ENCODE assay signal across 7 mouse cellular contexts in the genomic region with DNA sequence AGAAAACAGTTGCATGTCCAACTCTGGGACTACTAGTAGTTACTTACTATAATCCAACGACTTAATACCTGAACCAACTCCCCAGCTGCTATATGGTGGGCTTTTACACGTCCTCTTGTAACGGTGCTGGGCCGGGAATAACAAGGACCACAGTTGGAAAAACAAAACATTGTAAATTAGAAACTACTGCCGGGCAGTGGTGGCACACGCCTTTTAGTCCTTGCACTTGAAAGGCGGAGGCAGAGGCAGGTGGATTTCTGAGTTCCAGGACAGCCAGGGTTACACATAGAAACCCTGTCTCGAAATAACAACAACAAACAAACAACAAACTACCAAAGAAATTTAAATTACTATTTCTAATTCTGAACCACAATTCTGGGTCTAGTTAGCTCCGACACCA. TPM values are rescaled to one million over a fixed set of nuclear protein-coding genes. Genes with fewer than 3 reads are reported as not detected.
DNase-seq lines count a peak whose midpoint lies in the region; ATAC-seq and TF ChIP-seq lines count a peak whose summit lies in the region.

No protein-coding gene starts in this region.

- ATAC-seq in neural tube, embryonic 11.5 days (ENCODE audit: insufficient read depth, low FRiP score, low TSS enrichment), result peak; percentile 4; the same call in 1 of the 2 replicates
- ATAC-seq in forebrain, embryonic 13.5 days, result peak; percentile 4
- no peak for ATAC-seq in limb, embryonic 15.5 days (ENCODE audit: insufficient number of reproducible peaks, low FRiP score, low TSS enrichment, low read depth)
- ATAC-seq in stomach, postnatal 0 days (ENCODE audit: low FRiP score, low TSS enrichment), result no peak

- TF ChIP-seq CTCF in stomach, postnatal 0 days (IDR thresholded peaks at IDR 0.05; ENCODE audit: low read depth), result no peak

- H3K4me1 ChIP-seq in neural tube, embryonic 11.5 days (ENCODE audit: control insufficient read depth, insufficient read depth, low read length), result no peaks in the 10 kb centered on the region
- peaks cover 29% of the 10 kb centered on the region for H3K4me1 ChIP-seq in forebrain, embryonic 13.5 days
- H3K4me1 ChIP-seq in limb, embryonic 15.5 days, result peaks cover 16% of the 10 kb centered on the region
- H3K4me1 ChIP-seq in stomach, postnatal 0 days (replicated peaks; ENCODE audit: control insufficient read depth, insufficient read depth), result 0 out of 2 replicates have a peak, but pooled peaks cover 2% of the 10 kb centered on the region

- peak overlapping the region; percentile 59 for H3K4me3 ChIP-seq in neural tube, embryonic 11.5 days (ENCODE audit: low read depth, low read length)
- peak overlapping the region; percentile 56 for H3K4me3 ChIP-seq in forebrain, embryonic 13.5 days
- peak overlapping the region; percentile 55 for H3K4me3 ChIP-seq in limb, embryonic 15.5 days
- peak overlapping the region; percentile 63 for H3K4me3 ChIP-seq in stomach, postnatal 0 days (ENCODE audit: low read depth, low read length)

- peaks cover 2% of the 10 kb centered on the region; the same call in 1 of the 2 replicates for H3K36me3 ChIP-seq in neural tube, embryonic 11.5 days (ENCODE audit: control insufficient read depth, insufficient read depth, low read length)
- peaks cover 37% of the 10 kb centered on the region for H3K36me3 ChIP-seq in forebrain, embryonic 13.5 days (ENCODE audit: poor library complexity, severe bottlenecking)
- H3K36me3 ChIP-seq in limb, embryonic 15.5 days, result peaks cover 19% of the 10 kb centered on the region
- peaks cover 6% of the 10 kb centered on the region for H3K36me3 ChIP-seq in stomach, postnatal 0 days (ENCODE audit: control insufficient read depth, insufficient read depth, low read length)

- H3K4me2 ChIP-seq in neural tube, embryonic 11.5 days (ENCODE audit: low read depth), result peak overlapping the region; percentile 68
- H3K4me2 ChIP-seq in forebrain, embryonic 13.5 days, result peak overlapping the region; percentile 84
- peak overlapping the region; percentile 70 for H3K4me2 ChIP-seq in limb, embryonic 15.5 days
- H3K4me2 ChIP-seq in stomach, postnatal 0 days (replicated peaks; ENCODE audit: low read depth), result peak overlapping the region; percentile 74

- H3K9ac ChIP-seq in neural tube, embryonic 11.5 days (ENCODE audit: low read length), result peak overlapping the region; percentile 37
- H3K9ac ChIP-seq in forebrain, embryonic 13.5 days, result peak overlapping the region; percentile 65
- peak overlapping the region; percentile 44 for H3K9ac ChIP-seq in limb, embryonic 15.5 days
- peak overlapping the region; percentile 61 for H3K9ac ChIP-seq in stomach, postnatal 0 days (ENCODE audit: low read length)

- H3K27ac ChIP-seq in neural tube, embryonic 11.5 days (ENCODE audit: low read depth, low read length), result no peak overlapping the region
- 0 out of 2 replicates have a peak overlapping the region, but pooled peaks have one; percentile 60 for H3K27ac ChIP-seq in forebrain, embryonic 13.5 days
- H3K27ac ChIP-seq in limb, embryonic 15.5 days, result no peak overlapping the region
- no peak overlapping the region for H3K27ac ChIP-seq in stomach, postnatal 0 days (replicated peaks)

- no peak for TF ChIP-seq EP300 in stomach, postnatal 0 days (optimal IDR thresholded peaks at IDR 0.05)

- no peaks in the 10 kb centered on the region for H3K27me3 ChIP-seq in neural tube, embryonic 11.5 days (ENCODE audit: control insufficient read depth, insufficient read depth, low read length)
- no peaks in the 10 kb centered on the region for H3K27me3 ChIP-seq in forebrain, embryonic 13.5 days
- peaks cover 2% of the 10 kb centered on the region; the same call in 1 of the 2 replicates for H3K27me3 ChIP-seq in limb, embryonic 15.5 days
- no peaks in the 10 kb centered on the region for H3K27me3 ChIP-seq in stomach, postnatal 0 days (ENCODE audit: control insufficient read depth, insufficient read depth, low read length)

- no peak for DNase-seq in neural tube, embryonic 11.5 days (ENCODE audit: low spot score)
- DNase-seq in neural tube, embryonic 10.5 days (ENCODE audit: extremely low spot score, low spot score), result no peak
- no peak for DNase-seq in stomach, postnatal 0 days (ENCODE audit: low spot score)
- no peak for DNase-seq in urinary bladder, postnatal 10 days (ENCODE audit: low spot score)
- DNase-seq in right cerebral cortex, postnatal 10 days (ENCODE audit: low spot score in 2 of 2), result no peak

- WGBS in neural tube, embryonic 11.5 days, result 3% methylated on average over 9 of the region's 9 CpGs
- 4% methylated on average over 9 of the region's 9 CpGs for WGBS in forebrain, embryonic 13.5 days
- WGBS in limb, embryonic 15.5 days, result under 1% methylated on average over 9 of the region's 9 CpGs
- WGBS in stomach, postnatal 0 days, result 3% methylated on average over 9 of the region's 9 CpGs

- no peaks in the 10 kb centered on the region for H3K9me3 ChIP-seq in neural tube, embryonic 11.5 days (ENCODE audit: control insufficient read depth, low read length)
- no peaks in the 10 kb centered on the region for H3K9me3 ChIP-seq in forebrain, embryonic 13.5 days (replicated peaks)
- H3K9me3 ChIP-seq in limb, embryonic 15.5 days, result no peaks in the 10 kb centered on the region
- H3K9me3 ChIP-seq in stomach, postnatal 0 days (ENCODE audit: control insufficient read depth, low read length), result no peaks in the 10 kb centered on the region

RNA-seq across cellular contexts. Expression of a gene that starts 0.4 kb away (rescaled TPM):
- 47.2 and 48.5 TPM in 2 replicates for polyA plus RNA-seq in neural tube, embryonic 11.5 days (2014; fragmentation: Nextera tagmentation; extraction: Ambion mirVana)
- polyA plus RNA-seq in forebrain, embryonic 13.5 days (2015; fragmentation: Nextera tagmentation; extraction: Ambion mirVana), result 35.9 and 36.1 TPM in 2 replicates
- polyA plus RNA-seq in limb, embryonic 15.5 days (2015; fragmentation: Nextera tagmentation; extraction: Ambion mirVana), result 26.8 and 28.7 TPM in 2 replicates
- 16.3 and 16.5 TPM in 2 replicates for polyA plus RNA-seq in stomach, postnatal 0 days (2015; fragmentation: Nextera tagmentation; extraction: Ambion mirVana)

RNA-seq across cellular contexts. Expression of a gene that starts 7.1 kb away (rescaled TPM):
- polyA plus RNA-seq in neural tube, embryonic 11.5 days (2014; fragmentation: Nextera tagmentation; extraction: Ambion mirVana), result 10.5 and 12.9 TPM in 2 replicates
- 18.2 and 19.5 TPM in 2 replicates for polyA plus RNA-seq in forebrain, embryonic 13.5 days (2015; fragmentation: Nextera tagmentation; extraction: Ambion mirVana)
- polyA plus RNA-seq in limb, embryonic 15.5 days (2015; fragmentation: Nextera tagmentation; extraction: Ambion mirVana), result 5.7 and 7.1 TPM in 2 replicates
- polyA plus RNA-seq in stomach, postnatal 0 days (2015; fragmentation: Nextera tagmentation; extraction: Ambion mirVana), result 1.6 and 2.4 TPM in 2 replicates

RNA-seq across cellular contexts. Expression of a gene that starts 11.7 kb away (rescaled TPM):
- 27.4 and 27.6 TPM in 2 replicates for polyA plus RNA-seq in neural tube, embryonic 11.5 days (2014; fragmentation: Nextera tagmentation; extraction: Ambion mirVana)
- polyA plus RNA-seq in forebrain, embryonic 13.5 days (2015; fragmentation: Nextera tagmentation; extraction: Ambion mirVana), result 16.5 and 17.7 TPM in 2 replicates
- 32.1 and 32.5 TPM in 2 replicates for polyA plus RNA-seq in limb, embryonic 15.5 days (2015; fragmentation: Nextera tagmentation; extraction: Ambion mirVana)
- polyA plus RNA-seq in stomach, postnatal 0 days (2015; fragmentation: Nextera tagmentation; extraction: Ambion mirVana), result 24.1 and 29.7 TPM in 2 replicates

RNA-seq across cellular contexts. Expression of a gene that starts 16.7 kb away (rescaled TPM):
- polyA plus RNA-seq in neural tube, embryonic 11.5 days (2014; fragmentation: Nextera tagmentation; extraction: Ambion mirVana), result 4.5 and 5.1 TPM in 2 replicates
- polyA plus RNA-seq in forebrain, embryonic 13.5 days (2015; fragmentation: Nextera tagmentation; extraction: Ambion mirVana), result 6.1 and 7.5 TPM in 2 replicates
- polyA plus RNA-seq in limb, embryonic 15.5 days (2015; fragmentation: Nextera tagmentation; extraction: Ambion mirVana), result 6.5 and 7.0 TPM in 2 replicates
- 3.8 and 3.9 TPM in 2 replicates for polyA plus RNA-seq in stomach, postnatal 0 days (2015; fragmentation: Nextera tagmentation; extraction: Ambion mirVana)

RNA-seq across cellular contexts. Expression of a gene that starts 47.8 kb away (rescaled TPM):
- 180 and 189 TPM in 2 replicates for polyA plus RNA-seq in neural tube, embryonic 11.5 days (2014; fragmentation: Nextera tagmentation; extraction: Ambion mirVana)
- 179 and 199 TPM in 2 replicates for polyA plus RNA-seq in forebrain, embryonic 13.5 days (2015; fragmentation: Nextera tagmentation; extraction: Ambion mirVana)
- 95.2 and 98.7 TPM in 2 replicates for polyA plus RNA-seq in limb, embryonic 15.5 days (2015; fragmentation: Nextera tagmentation; extraction: Ambion mirVana)
- 80.9 and 86.0 TPM in 2 replicates for polyA plus RNA-seq in stomach, postnatal 0 days (2015; fragmentation: Nextera tagmentation; extraction: Ambion mirVana)

Comparison
In these comparisons a context has a peak if more than half of its experiments do, and no peak if none do; other contexts are left out.
1. ATAC-seq: peak in neural tube, embryonic 11.5 days (single experiment) and forebrain, embryonic 13.5 days (single experiment); none in limb, embryonic 15.5 days (single experiment) and stomach, postnatal 0 days (single experiment).
2. Peak in every context shown above with its lines, with median percentiles within 50 percentile points of each other: H3K4me2 ChIP-seq, H3K4me3 ChIP-seq and H3K9ac ChIP-seq.